Mouse (Mus musculus) adrenal gland, postnatal 4 days (tissue): ENCODE data around the gene Fam83e. TPM values are rescaled to one million over a fixed set of nuclear protein-coding genes. Genes with fewer than 3 reads are reported as not detected.

Source experiments
- total RNA-seq, 2 experiments: library from RNA; stranded (reverse); gene quantifications; 2 replicates each; pipeline ENCODE4 v1.2.3; 2021

Gene Fam83e
- total RNA-seq, 2 experiments from 2014 or later, result 0.45 to 0.62 TPM

Other genes with a start within 250 kb of the Fam83e start
- gene Tulp2, start 239.3 kb upstream of the Fam83e start, total RNA-seq, result under 1 TPM; 0.45 to 0.54 TPM
- 10 to 100 TPM; 14.9 to 20.7 TPM for gene Gm45808, start 234.4 kb upstream of the Fam83e start, total RNA-seq
- 10 to 100 TPM; 35.0 to 38.8 TPM for gene Dhdh, start 232.4 kb upstream of the Fam83e start, total RNA-seq
- gene Nucb1, start 210.8 kb upstream of the Fam83e start, total RNA-seq, result 100 to 1,000 TPM; 236 to 239 TPM
- 10 to 100 TPM; 36.9 to 45.1 TPM for gene Ppp1r15a, start 194.9 kb upstream of the Fam83e start, total RNA-seq
- 10 to 100 TPM; 12.5 to 17.5 TPM for gene Plekha4, start 194.9 kb upstream of the Fam83e start, total RNA-seq
- 1 to 10 TPM; 1.3 to 1.8 TPM for gene Hsd17b14, start 166.3 kb upstream of the Fam83e start, total RNA-seq
- gene Bcat2, start 151.1 kb upstream of the Fam83e start, total RNA-seq, result 10 to 100 TPM; 96.4 to 96.5 TPM
- under 1 TPM in 1 of 2 experiments, not detected in 1; 0.34 TPM for gene Fgf21, start 105.7 kb upstream of the Fam83e start, total RNA-seq
- gene Fut1, start 103.9 kb upstream of the Fam83e start, total RNA-seq, result under 1 TPM in 1 of 2 experiments, not detected in 1; 0.22 TPM
- 1 to 10 TPM in 1 of 2 experiments, under 1 TPM in 1; 0.54 to 1.1 TPM for gene Izumo1, start 99.4 kb upstream of the Fam83e start, total RNA-seq
- 10 to 100 TPM; 31.1 to 31.2 TPM for gene Rasip1, start 93.7 kb upstream of the Fam83e start, total RNA-seq
- gene Mamstr, start 81.2 kb upstream of the Fam83e start, total RNA-seq, result 10 to 100 TPM; 11.5 to 14.2 TPM
- gene Fut2, start 54.8 kb upstream of the Fam83e start, total RNA-seq, result under 1 TPM in 1 of 2 experiments, not detected in 1; 0.42 TPM
- gene Ntn5, start 37.2 kb upstream of the Fam83e start, total RNA-seq, result under 1 TPM in 1 of 2 experiments, not detected in 1; 0.20 TPM
- under 1 TPM; 0.11 to 0.28 TPM for gene Sec1, start 26.8 kb upstream of the Fam83e start, total RNA-seq
- gene Car11, start 21.4 kb upstream of the Fam83e start, total RNA-seq, result 10 to 100 TPM; 15.1 to 16.4 TPM
- gene Dbp, start 16.1 kb upstream of the Fam83e start, total RNA-seq, result 100 to 1,000 TPM; 101 to 129 TPM
- 1,000 to 10,000 TPM; 1,215 to 1,230 TPM for gene Rpl18, start 5.8 kb upstream of the Fam83e start, total RNA-seq
- gene Sphk2, start 3.2 kb upstream of the Fam83e start, total RNA-seq, result 10 to 100 TPM; 30.1 to 33.3 TPM
- not detected for gene Spaca4, start 4.6 kb downstream of the Fam83e start, total RNA-seq
- 10 to 100 TPM; 17.2 to 18.8 TPM for gene Lmtk3, start 62.5 kb downstream of the Fam83e start, total RNA-seq
- gene Sult2b1, start 63.5 kb downstream of the Fam83e start, total RNA-seq, result 1 to 10 TPM in 1 of 2 experiments, under 1 TPM in 1; 0.64 to 1.0 TPM
- 100 to 1,000 TPM; 124 to 126 TPM for gene Cyth2, start 93.4 kb downstream of the Fam83e start, total RNA-seq
- gene Kcnj14, start 103.6 kb downstream of the Fam83e start, total RNA-seq, result under 1 TPM; 0.45 to 0.53 TPM
- gene Grwd1, start 109.7 kb downstream of the Fam83e start, total RNA-seq, result 10 to 100 TPM; 28.2 to 28.3 TPM
- gene Kdelr1, start 151.6 kb downstream of the Fam83e start, total RNA-seq, result 100 to 1,000 TPM; 147 to 148 TPM
- 1 to 10 TPM; 2.0 to 2.1 TPM for gene Grin2d, start 157.2 kb downstream of the Fam83e start, total RNA-seq
- gene Syngr4, start 175.5 kb downstream of the Fam83e start, total RNA-seq, result under 1 TPM; 0.79 to 0.95 TPM
- gene Tmem143, start 175.7 kb downstream of the Fam83e start, total RNA-seq, result 10 to 100 TPM; 30.2 to 33.3 TPM
- 100 to 1,000 TPM; 191 to 202 TPM for gene Emp3, start 200.2 kb downstream of the Fam83e start, total RNA-seq
- gene Ccdc114, start 202.9 kb downstream of the Fam83e start, total RNA-seq, result 1 to 10 TPM; 8.8 to 10.0 TPM